Mouse (Mus musculus) hindbrain, postnatal 0 days (tissue): ENCODE results near the gene Zbtb17. TPM values are rescaled to one million over a fixed set of nuclear protein-coding genes. Genes with fewer than 3 reads are reported as not detected.

ENCODE experiments used
- ATAC-seq: fragments of 200-750 bp; cut with Nextera tagmentation; 2 replicates; pipeline ENCODE4 v1.8.0; 2017; ENCODE audit warnings: mild to moderate bottlenecking, moderate TSS enrichment, moderate library complexity
- DNase-seq: peaks from one replicate; pipeline ENCODE4 v3.0.0-alpha.2; 2015; ENCODE audit warnings: low spot score
- H3K27ac ChIP-seq: fragments of 300-500 bp; sonication (generic); 2 replicates; pipeline ENCODE4 v1.5.1; 2014; ENCODE audit warnings: mild to moderate bottlenecking
- H3K27me3 ChIP-seq: fragments of 300-500 bp; sonication (generic); 2 replicates; pipeline ENCODE4 v1.6.1; 2014; ENCODE audit warnings: low read length, mixed read lengths; ENCODE audit not compliant: insufficient read depth
- H3K36me3 ChIP-seq: fragments of 300-500 bp; sonication (generic); 2 replicates; pipeline ENCODE4 v1.6.1; 2014; ENCODE audit warnings: low read length, mixed read lengths; ENCODE audit not compliant: insufficient read depth
- H3K4me1 ChIP-seq: fragments of 300-500 bp; sonication (generic); 2 replicates; pipeline ENCODE4 v1.6.1; 2014; ENCODE audit warnings: antibody characterized with exemption, low read length, mixed read lengths; ENCODE audit not compliant: insufficient read depth
- H3K4me2 ChIP-seq: fragments of 300-500 bp; sonication (generic); 2 replicates; pipeline ENCODE4 v1.6.1; 2014; ENCODE audit warnings: low read depth, mild to moderate bottlenecking, low read length, moderate library complexity, mixed read lengths
- H3K4me3 ChIP-seq: fragments of 300-500 bp; sonication (generic); 2 replicates; pipeline ENCODE4 v1.5.1; 2014; ENCODE audit warnings: low read length
- H3K9ac ChIP-seq: fragments of 300-500 bp; sonication (generic); replicated peaks from 2 replicates; pipeline ENCODE4 v1.6.1; 2014; ENCODE audit warnings: mild to moderate bottlenecking, low read length, moderate library complexity, mixed read lengths
- H3K9me3 ChIP-seq: fragments of 300-500 bp; sonication (generic); 2 replicates; pipeline ENCODE4 v1.6.1; 2016; ENCODE audit warnings: low read length, mixed read lengths
- CTCF ChIP-seq: IDR thresholded peaks from 2 replicates; pipeline ENCODE4 v1.5.1; 2016; ENCODE audit warnings: antibody characterized with exemption, control low read depth, low read depth
- WGBS: fragments of 180-500 bp; shearing (Covaris S2); extraction: QIAGEN DNeasy Blood & Tissue Kit; methylation state at CpG from one replicate; pipeline ENCODE4 v1.1.7; 2014; 5-methylcytosine and 5-hydroxymethylcytosine counted together
- polyA plus RNA-seq: library from polyadenylated mRNA; unstranded; fragments of >200 nt; fragmentation: Nextera tagmentation; extraction: Ambion mirVana; gene quantifications from 2 replicates; pipeline ENCODE4 v1.2.1, GENCODE M21; 2015
- total RNA-seq: library from RNA; depleted of rRNA; stranded (reverse); fragments of >200 nt; gene quantifications from 2 replicates; pipeline ENCODE4 v1.2.3, GENCODE M21; 2014

Zbtb17 gene
- total and polyA plus RNA-seq, 2 experiments from 2014 or later: 28.8 to 36.2 TPM

DNA sequence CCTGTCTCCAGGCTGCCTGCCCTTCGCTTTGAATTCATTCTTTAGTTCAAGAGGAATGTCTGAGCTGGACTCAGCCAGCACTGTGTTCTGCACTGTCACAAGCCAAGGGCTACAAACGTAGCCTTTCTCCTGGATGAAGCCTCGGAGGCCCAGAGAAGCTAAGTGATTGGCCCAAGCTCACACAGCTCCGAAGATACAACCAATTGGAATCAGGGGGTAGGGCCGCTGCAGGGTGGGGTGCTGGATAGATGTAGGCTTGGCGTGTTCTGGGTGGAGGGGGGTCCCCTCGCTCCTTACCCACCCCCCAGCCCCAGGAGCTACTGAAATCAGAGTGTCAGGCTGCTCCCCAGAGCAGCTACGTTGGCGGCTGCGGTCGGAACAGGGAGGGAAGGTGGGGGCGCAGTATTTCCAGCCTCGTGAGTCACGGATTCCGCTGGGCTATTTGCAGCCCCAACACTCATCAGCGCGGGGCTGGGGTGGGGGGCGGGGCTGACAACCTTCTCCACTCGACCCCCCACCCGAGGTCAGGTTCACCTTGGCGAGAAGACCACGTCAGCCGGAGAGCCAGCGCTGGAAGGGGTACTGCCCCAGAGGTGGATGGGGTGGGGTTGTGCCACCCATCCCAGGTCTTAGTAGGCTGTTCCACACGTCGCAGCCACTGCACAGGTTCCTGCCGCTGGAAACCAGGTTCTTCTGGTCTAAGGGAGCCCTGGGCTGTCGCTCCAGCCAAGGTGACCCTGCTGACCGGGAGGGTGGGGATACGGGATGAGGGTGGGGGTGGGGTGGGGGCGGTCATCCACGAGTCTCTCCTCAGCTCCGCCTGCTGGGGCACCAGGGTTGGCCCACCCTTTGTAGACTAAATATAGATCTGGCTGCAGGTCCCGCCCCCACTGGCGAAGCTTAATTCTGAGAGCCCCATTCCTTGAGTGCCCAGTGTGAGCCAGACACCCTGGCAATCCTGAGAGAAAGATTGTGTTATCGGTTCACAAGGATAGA is 18.7 kb upstream of the Zbtb17 start:
- Histone ChIP-seq H3K9ac (peak overlapping the region; percentile 72), H3K27ac (peak overlapping the region; percentile 81), H3K27me3 (no peaks in the 10 kb centered on the region), H3K4me2 (peak overlapping the region; percentile 70), H3K36me3 (no peaks in the 10 kb centered on the region), H3K4me3 (peak overlapping the region; percentile 45), H3K9me3 (no peaks in the 10 kb centered on the region), H3K4me1 (no peaks in the 10 kb centered on the region; the same call in 1 of the 2 replicates)
- ATAC-seq: peak; percentile 93
- DNase-seq: peak; percentile 79
- WGBS: 3% methylated on average over 33 of the region's 36 CpGs
- TF ChIP-seq CTCF: no peak

DNA sequence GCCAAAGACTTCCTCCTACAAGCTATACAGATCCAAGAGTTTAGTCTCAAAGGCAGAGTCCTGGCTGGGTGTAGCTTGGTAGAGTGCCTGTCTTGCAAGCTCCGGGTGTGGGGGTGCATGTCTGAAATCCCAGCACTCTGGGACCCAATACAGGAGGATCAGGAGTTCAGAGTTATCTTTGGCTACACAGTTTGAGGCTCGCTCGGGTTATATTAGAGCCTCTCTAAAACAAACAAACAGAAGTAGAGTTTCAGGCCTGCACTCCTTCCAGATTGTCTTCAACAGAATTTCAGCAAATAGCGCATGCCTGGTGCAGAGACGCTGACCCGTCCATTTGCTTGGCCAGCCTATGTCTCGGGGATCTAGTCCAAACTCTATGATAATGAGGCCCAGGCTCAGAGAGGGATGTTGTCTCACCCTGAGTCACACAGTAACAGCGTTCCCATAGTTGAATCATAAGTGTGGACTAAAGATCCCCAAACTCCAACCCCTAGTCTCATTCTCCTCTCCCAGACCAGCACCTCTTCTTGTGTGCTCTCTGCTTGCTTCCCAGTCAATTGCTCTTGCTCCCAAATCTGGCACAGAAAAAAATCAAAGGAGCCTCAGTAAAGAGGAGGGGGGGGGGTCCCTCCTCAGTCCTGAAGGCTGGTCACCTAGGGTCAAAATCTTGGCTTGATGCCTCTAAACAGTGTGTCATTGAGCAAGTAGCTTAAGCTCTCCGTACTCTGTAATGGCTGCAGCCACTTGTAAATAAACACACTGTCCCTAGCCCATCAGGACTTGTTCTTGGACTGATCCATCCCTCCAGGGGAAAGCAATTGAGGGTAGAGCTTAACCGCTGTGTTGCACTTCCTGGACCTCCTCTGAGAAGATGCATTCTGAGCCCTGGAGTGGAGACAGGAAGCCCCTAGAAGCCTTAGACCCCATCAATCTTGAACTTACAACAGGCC is 17.4 kb upstream of the Zbtb17 start:
- Histone ChIP-seq H3K9me3 (no peaks in the 10 kb centered on the region), H3K4me1 (no peaks in the 10 kb centered on the region; the same call in 1 of the 2 replicates), H3K9ac (no peak overlapping the region), H3K27me3 (no peaks in the 10 kb centered on the region), H3K4me2 (no peak overlapping the region), H3K36me3 (no peaks in the 10 kb centered on the region), H3K4me3 (no peak overlapping the region), H3K27ac (0 out of 2 replicates have a peak overlapping the region, but pooled peaks have one; percentile 81)
- ATAC-seq (no peak), DNase-seq (no peak)
- 81% methylated on average over 10 of the region's 10 CpGs for WGBS
- no peak for TF ChIP-seq CTCF

DNA sequence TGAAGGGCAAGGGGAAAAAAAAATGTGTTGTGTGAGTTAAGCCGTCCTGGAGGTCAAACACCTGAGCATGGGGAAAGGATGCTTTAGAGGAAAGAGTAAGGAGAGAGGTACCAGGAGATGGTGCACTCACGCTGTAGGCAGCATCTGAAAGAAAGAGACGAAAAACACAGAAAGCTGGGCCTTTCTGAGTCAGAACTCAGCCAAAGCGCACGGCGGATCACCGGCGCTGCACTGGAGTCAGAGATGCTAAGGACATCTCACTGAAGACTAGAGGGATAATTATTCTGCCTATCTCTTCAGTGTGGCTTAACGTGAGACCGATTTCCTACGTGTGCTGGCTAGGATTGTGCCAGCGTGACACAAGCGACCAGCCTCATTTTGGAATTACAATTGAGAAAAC is 16.5 kb upstream of the Zbtb17 start:
- Histone ChIP-seq H3K4me1 (no peaks in the 10 kb centered on the region; the same call in 1 of the 2 replicates), H3K9ac (no peak overlapping the region), H3K9me3 (no peaks in the 10 kb centered on the region), H3K4me2 (no peak overlapping the region), H3K27me3 (no peaks in the 10 kb centered on the region), H3K4me3 (no peak overlapping the region), H3K36me3 (no peaks in the 10 kb centered on the region), H3K27ac (no peak overlapping the region)
- WGBS: 87% methylated on average over 13 of the region's 13 CpGs
- ATAC-seq (no peak), DNase-seq (no peak)
- no peak for TF ChIP-seq CTCF

DNA sequence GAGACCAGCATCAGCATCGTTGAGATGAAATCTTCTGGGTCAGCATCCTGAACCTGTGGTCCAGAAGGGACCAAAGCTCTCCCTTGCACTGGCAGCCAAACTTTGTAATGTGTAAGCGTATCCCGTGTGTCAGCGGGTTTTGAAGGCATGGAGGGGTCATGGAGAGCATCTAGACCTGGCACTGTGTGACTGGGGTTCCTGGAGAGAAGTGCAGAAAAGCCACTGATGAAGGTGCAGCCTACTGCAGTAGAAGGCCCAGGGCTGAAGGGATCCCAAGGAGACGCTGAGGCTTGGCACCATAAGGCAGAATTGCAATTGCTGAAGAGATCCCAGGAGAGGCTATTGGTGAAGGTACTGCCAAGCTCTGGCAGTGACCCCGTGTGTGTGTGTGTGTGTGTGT is 15.1 kb upstream of the Zbtb17 start:
- Histone ChIP-seq H3K27me3 (no peaks in the 10 kb centered on the region), H3K9ac (no peak overlapping the region), H3K4me2 (no peak overlapping the region), H3K4me3 (no peak overlapping the region), H3K36me3 (no peaks in the 10 kb centered on the region), H3K27ac (no peak overlapping the region), H3K9me3 (no peaks in the 10 kb centered on the region), H3K4me1 (no peaks in the 10 kb centered on the region; the same call in 1 of the 2 replicates)
- ATAC-seq: no peak
- no peak for DNase-seq
- WGBS: 82% methylated on average over 6 of the region's 6 CpGs
- TF ChIP-seq CTCF: no peak

DNA sequence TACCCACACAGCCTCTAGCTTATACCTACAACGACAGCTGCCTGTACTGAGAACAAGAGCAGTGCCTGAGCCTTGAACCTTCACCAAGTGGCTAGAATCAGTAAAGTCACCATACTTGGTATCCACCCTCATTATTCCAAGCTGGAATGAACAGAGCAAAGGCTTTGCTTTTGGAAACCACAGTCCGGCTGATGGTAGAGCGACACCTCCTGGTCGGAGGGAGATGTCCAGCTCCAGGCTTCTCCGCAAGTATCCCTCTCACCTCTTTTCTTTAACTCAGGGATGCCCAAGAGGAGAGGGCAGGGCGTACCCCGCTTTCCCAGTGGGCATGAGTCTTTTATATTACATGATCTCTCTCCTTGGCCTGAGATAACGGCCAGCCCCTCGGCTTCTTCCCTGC is 14.6 kb upstream of the Zbtb17 start:
- H3K9me3 ChIP-seq: no peaks in the 10 kb centered on the region
- H3K9ac ChIP-seq: no peak overlapping the region

DNA sequence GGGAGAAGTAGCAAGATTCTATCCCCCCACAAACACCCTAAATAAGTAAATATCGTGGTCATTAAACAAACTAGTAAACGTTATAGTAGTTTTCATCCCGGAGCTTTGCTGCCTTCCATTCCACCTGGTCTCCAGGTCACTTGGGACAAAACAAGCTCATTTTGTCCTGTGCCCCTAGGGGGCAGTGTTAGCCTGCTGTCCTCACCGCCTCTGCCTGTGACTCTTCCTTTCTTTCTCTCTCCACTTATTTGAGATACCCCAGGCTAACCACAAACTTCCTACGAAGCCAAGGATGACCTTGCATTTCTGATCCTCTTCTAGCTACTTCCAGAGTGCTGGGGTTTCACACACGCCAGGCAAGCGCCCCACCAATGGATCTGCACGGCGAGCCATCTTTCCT is 13.5 kb upstream of the Zbtb17 start:
- 40% methylated on average over 9 of the region's 9 CpGs for WGBS
- DNase-seq (peak; percentile 73), ATAC-seq (no peak)
- H3K4me2 ChIP-seq: no peak overlapping the region
- no peak overlapping the region for H3K4me3 ChIP-seq
- H3K9me3 ChIP-seq: no peaks in the 10 kb centered on the region
- no peak overlapping the region for H3K9ac ChIP-seq
- no peaks in the 10 kb centered on the region for H3K27me3 ChIP-seq
- no peak overlapping the region for H3K27ac ChIP-seq
- peak; percentile 84 for TF ChIP-seq CTCF
- H3K4me1 ChIP-seq: no peaks in the 10 kb centered on the region
- no peaks in the 10 kb centered on the region for H3K36me3 ChIP-seq

More for the DNA sequence above, 14.6 kb upstream of the Zbtb17 start:
- peak; percentile 65 for TF ChIP-seq CTCF
- H3K4me1 ChIP-seq: no peaks in the 10 kb centered on the region; the same call in 1 of the 2 replicates
- H3K36me3 ChIP-seq: no peaks in the 10 kb centered on the region
- no peak overlapping the region for H3K27ac ChIP-seq
- no peak for ATAC-seq
- no peaks in the 10 kb centered on the region for H3K27me3 ChIP-seq
- DNase-seq: peak; percentile 39
- WGBS: 51% methylated on average over 9 of the region's 9 CpGs
- no peak overlapping the region for H3K4me3 ChIP-seq
- no peak overlapping the region for H3K4me2 ChIP-seq
